Mouse (Mus musculus) megakaryocyte, adult 5-6 weeks (primary cell): ENCODE measurements around the gene Cdhr3. TPM values are rescaled to one million over a fixed set of nuclear protein-coding genes. Genes with fewer than 3 reads are reported as not detected.

ENCODE experiments used
- ATAC-seq: 2 replicates; pipeline ENCODE4 v1.8.0; 2016; ENCODE audit warnings: mild to moderate bottlenecking, inconsistent platforms; ENCODE audit not compliant: poor library complexity, severe bottlenecking
- total RNA-seq, 2 experiments: library from RNA; stranded (forward) in 1 of 2; stranded (reverse) in 1 of 2; fragments of 153-499, 151-499 nt in 1 of 2; fragments of 221-1000, 200-1000 nt in 1 of 2; gene quantifications; 2 replicates each; pipeline versions ENCODE4 v1.2.3 to v1.2.4; 2015 to 2017

Gene Cdhr3
- total RNA-seq, 2 experiments from 2014 or later: not detected

DNA sequence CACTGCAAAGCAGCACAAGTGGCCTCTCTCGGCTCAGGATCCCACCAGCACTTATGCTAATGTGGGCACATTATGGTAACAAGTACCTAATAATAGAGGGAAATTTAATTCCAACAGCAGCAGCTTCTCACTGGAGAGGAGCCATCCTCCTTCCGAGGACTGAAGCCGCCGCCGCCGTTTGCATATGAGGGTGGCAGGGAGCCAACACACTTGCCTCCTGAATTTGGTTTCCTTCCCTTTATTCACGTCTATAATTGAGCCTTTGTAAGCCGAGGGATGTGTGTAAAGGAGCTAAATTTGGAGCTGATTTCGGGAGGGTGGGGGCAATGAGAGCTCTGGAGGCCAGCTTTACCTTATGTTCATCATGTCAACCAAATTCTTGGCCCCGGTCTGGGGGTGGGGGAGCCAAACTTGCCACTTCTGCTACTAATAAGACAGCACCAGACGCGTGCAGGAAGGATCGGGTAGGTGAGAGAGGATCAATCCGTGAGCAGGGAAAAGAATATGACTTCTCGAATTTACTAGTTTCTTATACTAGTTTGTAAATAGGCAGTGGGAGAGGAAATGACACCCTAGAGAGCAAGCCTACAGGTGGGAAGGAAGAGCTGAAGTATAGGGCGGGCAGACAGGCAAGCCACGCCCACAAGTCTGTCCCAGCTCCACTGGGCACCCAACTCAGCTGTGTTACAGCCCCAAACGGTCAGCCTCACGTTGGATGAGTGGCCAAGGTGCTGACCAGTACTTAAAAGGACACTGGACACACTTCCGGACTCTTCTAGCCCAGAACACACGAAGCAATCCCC is 56.8 kb downstream of the Cdhr3 start:
- ATAC-seq: peak; percentile 63

- ATAC-seq: peak; percentile 30
Observed at GRCm38 (mm10) chr12:33035089-33035718, 57.5 kb downstream of the Cdhr3 start.

DNA sequence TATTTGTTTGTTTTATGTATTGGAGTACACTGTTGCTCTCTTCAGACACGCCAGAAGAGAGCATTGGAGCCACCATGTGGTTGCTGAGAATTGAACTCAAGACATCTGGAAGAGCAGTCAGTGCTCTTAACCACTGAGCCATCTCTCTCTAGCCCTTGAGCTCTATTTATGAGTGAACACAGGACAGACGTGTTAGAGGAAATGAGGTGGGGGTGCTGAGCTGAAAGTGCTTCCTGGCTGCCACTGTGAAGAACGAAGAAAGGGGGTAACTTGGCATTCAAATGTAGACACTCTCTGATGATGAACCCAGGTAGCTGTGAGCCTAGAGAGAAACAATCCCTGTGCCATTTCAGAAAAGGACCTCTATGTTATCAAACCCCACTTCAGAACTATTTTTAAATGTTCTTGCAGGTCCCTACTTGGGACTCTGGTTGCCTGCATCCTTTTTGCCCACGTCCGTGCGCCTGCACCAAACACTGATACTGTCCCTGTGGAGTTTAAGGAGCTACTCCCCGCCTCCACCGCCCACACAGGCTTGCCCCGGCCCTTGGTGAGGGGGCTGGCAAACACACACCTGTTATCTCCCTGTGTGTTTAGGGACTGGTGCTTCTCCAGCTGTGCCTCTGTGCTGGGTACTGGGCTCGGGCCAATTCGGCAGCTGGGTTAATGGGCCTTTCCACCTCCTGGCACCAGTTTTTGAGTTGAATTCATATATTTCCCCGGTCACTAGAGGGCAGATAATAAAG is 58.2 kb downstream of the Cdhr3 start:
- ATAC-seq: no peak

DNA sequence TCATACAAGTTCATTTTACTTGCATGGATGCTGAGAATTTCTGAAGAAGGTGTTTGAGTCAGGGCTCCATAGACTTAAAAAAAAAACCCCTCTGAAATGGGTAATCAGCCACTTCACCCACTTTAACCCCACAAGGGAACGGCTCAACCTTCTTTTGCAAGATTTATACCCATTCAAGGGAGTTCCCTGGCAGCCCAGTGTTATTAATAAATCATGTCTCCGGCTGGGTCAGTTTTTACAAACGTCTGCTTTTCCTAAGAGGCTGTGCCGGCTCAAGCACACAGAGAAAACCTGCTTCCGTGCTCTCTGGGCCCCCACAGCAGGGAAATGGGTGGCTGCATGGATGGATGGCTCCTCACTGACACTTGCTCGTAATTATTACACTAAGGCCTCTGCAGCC is 59.5 kb downstream of the Cdhr3 start:
- no peak for ATAC-seq

- no peak for ATAC-seq
Observed at GRCm38 (mm10) chr12:33030589-33030988, 62.1 kb downstream of the Cdhr3 start.

DNA sequence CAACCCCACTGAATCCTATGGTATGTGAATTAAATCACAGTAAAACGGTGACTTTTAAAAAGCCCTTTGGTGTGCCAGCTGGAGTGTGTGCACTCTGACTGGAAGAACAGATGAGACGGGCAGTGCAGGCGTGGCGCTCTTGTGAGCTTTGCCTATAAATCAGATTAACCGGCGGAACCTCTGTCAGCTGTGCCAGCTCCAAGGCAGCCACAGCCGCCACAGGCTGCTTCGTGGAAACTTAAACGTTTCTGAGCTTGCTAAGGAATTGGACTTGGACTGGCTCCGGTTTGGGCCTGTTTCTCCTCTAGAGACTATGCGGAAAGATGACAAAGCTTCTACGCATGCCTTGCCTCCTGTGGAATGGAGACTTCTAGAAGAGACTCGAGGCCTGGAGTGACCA is 62.6 kb downstream of the Cdhr3 start:
- ATAC-seq: no peak

DNA sequence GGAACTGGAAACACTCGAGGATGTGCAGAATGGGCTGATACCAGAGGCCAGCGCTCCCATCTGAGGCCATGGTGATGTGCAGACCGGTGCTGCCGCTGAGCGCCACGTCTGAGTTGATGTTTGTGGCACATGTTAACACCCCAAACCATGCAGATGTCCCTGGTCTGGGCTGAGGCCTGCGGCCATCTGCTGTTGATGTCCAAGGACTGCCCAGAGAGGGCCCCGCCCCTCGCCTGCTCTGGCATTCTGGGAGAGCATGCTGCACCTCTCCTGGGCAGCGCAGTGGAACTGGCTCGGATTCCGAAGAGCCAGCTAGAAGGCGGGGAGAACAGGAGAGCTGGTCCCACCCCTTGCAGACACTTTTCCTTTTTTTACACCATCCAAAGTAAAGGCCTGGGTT is 64.0 kb downstream of the Cdhr3 start:
- ATAC-seq: no peak

- no peak for ATAC-seq
Observed at GRCm38 (mm10) chr12:33028109-33028691, 64.5 kb downstream of the Cdhr3 start.

DNA sequence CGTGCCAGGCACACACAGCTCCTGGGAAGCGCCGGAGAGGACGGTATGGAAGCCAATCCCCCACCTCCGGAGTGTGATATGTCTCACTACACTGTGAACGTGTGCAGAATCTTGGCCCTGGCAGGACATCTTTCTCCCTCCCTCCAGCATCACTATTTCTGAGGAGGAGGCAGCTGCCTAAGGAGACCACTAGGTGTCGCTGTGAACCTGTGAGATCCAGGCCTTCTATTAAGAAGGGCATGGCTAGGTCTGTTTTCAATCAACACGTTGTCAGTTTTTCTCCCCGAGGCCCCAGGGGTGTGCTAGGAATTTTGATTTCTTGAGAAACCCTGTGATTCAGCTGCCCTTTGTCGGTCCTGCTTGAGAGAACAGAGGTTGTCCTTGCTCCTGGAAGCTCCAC is 65.6 kb downstream of the Cdhr3 start:
- ATAC-seq: peak; percentile 92

- no peak for ATAC-seq
Observed at GRCm38 (mm10) chr12:33024524-33024923, 68.2 kb downstream of the Cdhr3 start.

- no peak for ATAC-seq
Observed at GRCm38 (mm10) chr12:33021751-33022150, 70.9 kb downstream of the Cdhr3 start.

- no peak for ATAC-seq
Observed at GRCm38 (mm10) chr12:33021140-33021539, 71.5 kb downstream of the Cdhr3 start.

DNA sequence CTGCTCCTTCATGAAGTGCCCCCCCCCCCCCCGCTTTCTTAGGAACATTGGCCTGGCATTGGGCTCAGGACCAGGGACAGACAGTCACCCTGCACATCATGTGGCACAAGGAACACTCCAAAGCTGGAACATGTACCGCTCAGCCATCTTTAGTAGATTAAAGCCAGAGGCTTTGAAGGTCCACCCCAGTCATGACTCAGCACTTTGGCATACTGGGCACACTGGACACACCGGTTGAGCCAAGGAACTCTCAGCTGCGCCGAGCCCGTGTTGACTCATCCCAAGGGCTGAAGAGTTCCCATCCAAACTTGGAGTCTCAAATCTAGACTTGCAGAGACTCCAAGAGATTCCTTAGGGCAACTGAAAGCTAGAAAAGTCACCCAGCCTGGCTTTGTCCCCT is 72.7 kb downstream of the Cdhr3 start:
- no peak for ATAC-seq

DNA sequence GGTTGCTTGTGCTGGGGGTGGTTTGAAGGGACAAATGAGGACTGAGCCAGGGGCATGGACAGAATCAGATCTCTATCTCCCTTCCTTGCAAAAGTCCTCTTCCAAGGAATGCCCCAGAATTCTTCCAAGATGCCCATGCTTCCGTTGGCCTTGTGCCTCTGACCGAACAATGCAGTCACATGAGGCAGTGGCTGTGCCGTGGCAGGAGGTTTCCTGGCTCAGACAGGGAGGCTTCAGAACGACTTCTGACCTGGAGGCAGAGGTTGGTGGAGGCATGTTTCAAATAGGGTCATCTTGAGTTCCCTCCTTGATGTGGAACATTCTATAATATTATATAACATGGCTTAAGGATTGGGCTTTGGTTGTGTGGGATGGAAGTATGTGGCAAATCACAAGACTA is 74.1 kb downstream of the Cdhr3 start:
- ATAC-seq: no peak

GRCm38 (mm10) chr12:33016824-33017705 is 75.6 kb downstream of the Cdhr3 start:
- peak; percentile 93 for ATAC-seq

DNA sequence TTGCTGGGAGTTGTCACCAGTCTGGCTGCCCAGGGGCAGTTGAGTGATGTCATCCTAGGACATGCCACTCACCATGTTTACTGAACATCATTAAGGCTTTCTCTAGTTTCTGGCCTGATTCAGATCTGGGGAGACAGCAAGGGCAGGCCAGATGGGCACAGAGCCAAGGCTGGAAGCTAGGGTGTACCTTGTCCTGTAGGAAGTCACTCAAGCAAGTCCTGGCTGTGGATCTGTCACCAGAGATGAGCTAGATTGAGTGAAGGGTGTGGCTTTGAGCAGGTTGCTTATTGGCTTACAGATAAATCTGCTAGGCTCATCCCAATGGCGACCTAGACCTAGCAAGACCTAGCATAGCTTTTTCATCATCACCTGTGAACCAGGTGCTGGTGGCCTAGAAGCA is 77.6 kb downstream of the Cdhr3 start:
- no peak for ATAC-seq

GRCm38 (mm10) chr12:33014050-33014796 is 78.5 kb downstream of the Cdhr3 start:
- no peak for ATAC-seq

- ATAC-seq: peak; percentile 95
Observed at GRCm38 (mm10) chr12:33010026-33010425, 82.6 kb downstream of the Cdhr3 start.

- ATAC-seq: 0 out of 2 replicates have a peak, but pooled peaks have one; percentile 26
Observed at GRCm38 (mm10) chr12:33009206-33009966, 83.3 kb downstream of the Cdhr3 start.
